Mouse (Mus musculus) CH12.LX (cell line): ENCODE measurements around the gene Scml4.

Experiments
- CTCF ChIP-seq, 2 experiments: IDR thresholded peaks in 1 of 2; conservative IDR thresholded peaks in 1 of 2; 2 replicates each; pipeline ENCODE4 v1.5.1; 2011 to 2012; ENCODE audit warnings: low read depth in 2 of 2, low read length in 2 of 2, improper control_type of control experiment in 1 of 2, inconsistent platforms in 1 of 2, mild to moderate bottlenecking in 1 of 2, moderate library complexity in 1 of 2
- ELF1 ChIP-seq: IDR thresholded peaks from 2 replicates; pipeline ENCODE4 v1.6.1; 2014; ENCODE audit warnings: low read depth, mild to moderate bottlenecking, inconsistent platforms, low read length, improper control_type of control experiment
- GABPA ChIP-seq: IDR thresholded peaks from 2 replicates; pipeline ENCODE4 v1.6.1; 2012; ENCODE audit warnings: low read depth, low read length, improper control_type of control experiment, inconsistent platforms; ENCODE audit not compliant: insufficient replicate concordance
- MYC ChIP-seq: IDR thresholded peaks from 2 replicates; pipeline ENCODE4 v1.6.1; 2011; ENCODE audit warnings: low read depth, mild to moderate bottlenecking, improper control_type of control experiment, low read length
- NRF1 ChIP-seq: IDR thresholded peaks from 2 replicates; pipeline ENCODE4 v1.6.1; 2014; ENCODE audit warnings: low read depth, mild to moderate bottlenecking, inconsistent platforms, low read length, improper control_type of control experiment, moderate library complexity
- USF1 ChIP-seq: IDR thresholded peaks from 2 replicates; pipeline ENCODE4 v1.6.1; 2014; ENCODE audit warnings: low read depth, mild to moderate bottlenecking, inconsistent platforms, low read length, improper control_type of control experiment
- ZKSCAN1 ChIP-seq: IDR thresholded peaks from 2 replicates; pipeline ENCODE4 v1.6.1; 2012; ENCODE audit warnings: low read depth, inconsistent platforms, low read length, improper control_type of control experiment, borderline replicate concordance
- ZNF384 ChIP-seq: IDR thresholded peaks from 2 replicates; pipeline ENCODE4 v1.6.1; 2012; ENCODE audit warnings: low read depth, low read length, improper control_type of control experiment, inconsistent platforms

DNA sequence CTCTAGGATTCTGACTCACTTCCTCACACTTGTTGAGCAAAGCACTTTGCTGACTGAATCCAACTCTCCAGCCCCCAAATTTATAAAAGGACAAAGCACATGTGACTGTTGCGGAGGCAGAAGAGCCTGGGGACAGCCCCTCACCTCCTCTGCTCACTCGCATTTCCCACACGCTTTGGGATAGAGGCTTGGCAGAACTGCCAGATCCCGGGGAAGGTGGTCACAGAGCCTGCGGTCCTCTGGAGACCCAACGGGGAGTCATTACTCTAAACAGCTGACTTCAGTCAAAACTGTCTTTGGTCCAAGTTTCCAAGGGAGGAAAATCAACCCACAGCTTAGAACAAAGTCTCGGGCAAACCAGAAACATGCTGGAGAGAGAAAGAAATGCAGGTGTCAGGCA is 79.5 kb downstream of the Scml4 start:
- TF ChIP-seq CTCF (conservative IDR thresholded peaks at IDR 0.05 in 1 of 2, IDR thresholded peaks at IDR 0.05 in 1 of 2; ENCODE audit: low read depth in 2 of 2, low read length in 2 of 2) (no peak), USF1 (no peak), ZNF384 (no peak), GABPA (no peak), NRF1 (no peak), ZKSCAN1 (no peak), MYC (no peak), ELF1 (no peak)
